Mouse (Mus musculus): ENCODE data around the gene Npcd. TPM values are rescaled to one million over a fixed set of nuclear protein-coding genes. Genes with fewer than 3 reads are reported as not detected.
A peak's percentile ranks its signal among the peaks of the same experiment; 100 is the strongest.

Npcd gene
- polyA plus RNA-seq, 1 experiment, result not detected

- Histone ChIP-seq H3K4me1 (ENCODE audit: control insufficient read depth, insufficient read depth, low read length) (no peaks in the 10 kb centered on the region), H3K27ac (ENCODE audit: insufficient read depth, low read depth, low read length) (no peak overlapping the region), H3K4me3 (ENCODE audit: insufficient read depth, low read length) (no peak overlapping the region)
- TF ChIP-seq CTCF (IDR thresholded peaks at IDR 0.05; ENCODE audit: low read depth, low read length), result no peak
- TF ChIP-seq POLR2A (IDR thresholded peaks at IDR 0.05; ENCODE audit: borderline replicate concordance, low read depth, low read length), result no peak
Measured at GRCm38 (mm10) chr15:79867260-79868002, 33.4 kb upstream of the Npcd start.

GRCm38 (mm10) chr15:79859821-79860220, 25.8 kb upstream of the Npcd start:
- H3K27ac ChIP-seq (ENCODE audit: insufficient read depth, low read depth, low read length), result no peak overlapping the region
- H3K4me3 ChIP-seq (ENCODE audit: insufficient read depth, low read length), result no peak overlapping the region
- no peaks in the 10 kb centered on the region for H3K4me1 ChIP-seq (ENCODE audit: control insufficient read depth, insufficient read depth, low read length)
- no peak for TF ChIP-seq CTCF (IDR thresholded peaks at IDR 0.05; ENCODE audit: low read depth, low read length)
- no peak for TF ChIP-seq POLR2A (IDR thresholded peaks at IDR 0.05; ENCODE audit: borderline replicate concordance, low read depth, low read length)

- no peak overlapping the region for H3K27ac ChIP-seq (ENCODE audit: insufficient read depth, low read depth, low read length)
- H3K4me1 ChIP-seq (ENCODE audit: control insufficient read depth, insufficient read depth, low read length), result no peaks in the 10 kb centered on the region
- no peak overlapping the region for H3K4me3 ChIP-seq (ENCODE audit: insufficient read depth, low read length)
- no peak for TF ChIP-seq CTCF (IDR thresholded peaks at IDR 0.05; ENCODE audit: low read depth, low read length)
- TF ChIP-seq POLR2A (IDR thresholded peaks at IDR 0.05; ENCODE audit: borderline replicate concordance, low read depth, low read length), result no peak
Measured at GRCm38 (mm10) chr15:79858979-79859378, 24.9 kb upstream of the Npcd start.

- Histone ChIP-seq H3K4me1 (ENCODE audit: control insufficient read depth, insufficient read depth, low read length) (no peaks in the 10 kb centered on the region), H3K27ac (ENCODE audit: insufficient read depth, low read depth, low read length) (no peak overlapping the region), H3K4me3 (ENCODE audit: insufficient read depth, low read length) (no peak overlapping the region)
- TF ChIP-seq CTCF (IDR thresholded peaks at IDR 0.05; ENCODE audit: low read depth, low read length) (peak; percentile 59; the same call in 1 of the 2 replicates), POLR2A (IDR thresholded peaks at IDR 0.05; ENCODE audit: borderline replicate concordance, low read depth, low read length) (no peak)
Measured at GRCm38 (mm10) chr15:79850143-79850542, 16.1 kb upstream of the Npcd start.

GRCm38 (mm10) chr15:79847100-79847499, 13.1 kb upstream of the Npcd start:
- H3K4me1 ChIP-seq (ENCODE audit: control insufficient read depth, insufficient read depth, low read length), result no peaks in the 10 kb centered on the region
- no peak overlapping the region for H3K4me3 ChIP-seq (ENCODE audit: insufficient read depth, low read length)
- H3K27ac ChIP-seq (ENCODE audit: insufficient read depth, low read depth, low read length), result no peak overlapping the region
- TF ChIP-seq CTCF (IDR thresholded peaks at IDR 0.05; ENCODE audit: low read depth, low read length) (no peak), POLR2A (IDR thresholded peaks at IDR 0.05; ENCODE audit: borderline replicate concordance, low read depth, low read length) (no peak)

- Histone ChIP-seq H3K4me3 (ENCODE audit: insufficient read depth, low read length) (no peak overlapping the region), H3K27ac (ENCODE audit: insufficient read depth, low read depth, low read length) (no peak overlapping the region), H3K4me1 (ENCODE audit: control insufficient read depth, insufficient read depth, low read length) (no peaks in the 10 kb centered on the region)
- TF ChIP-seq CTCF (IDR thresholded peaks at IDR 0.05; ENCODE audit: low read depth, low read length) (no peak), POLR2A (IDR thresholded peaks at IDR 0.05; ENCODE audit: borderline replicate concordance, low read depth, low read length) (no peak)
Measured at GRCm38 (mm10) chr15:79845986-79846385, 11.9 kb upstream of the Npcd start.

GRCm38 (mm10) chr15:79842985-79843384, 8.9 kb upstream of the Npcd start:
- H3K4me1 ChIP-seq (ENCODE audit: control insufficient read depth, insufficient read depth, low read length), result no peaks in the 10 kb centered on the region
- H3K4me3 ChIP-seq (ENCODE audit: insufficient read depth, low read length), result no peak overlapping the region
- TF ChIP-seq POLR2A (IDR thresholded peaks at IDR 0.05; ENCODE audit: borderline replicate concordance, low read depth, low read length), result no peak
- H3K27ac ChIP-seq (ENCODE audit: insufficient read depth, low read depth, low read length), result no peak overlapping the region

- Histone ChIP-seq H3K27ac (ENCODE audit: insufficient read depth, low read depth, low read length) (no peak overlapping the region), H3K4me1 (ENCODE audit: control insufficient read depth, insufficient read depth, low read length) (no peaks in the 10 kb centered on the region), H3K4me3 (ENCODE audit: insufficient read depth, low read length) (no peak overlapping the region)
- no peak for TF ChIP-seq CTCF (IDR thresholded peaks at IDR 0.05; ENCODE audit: low read depth, low read length)
- no peak for TF ChIP-seq POLR2A (IDR thresholded peaks at IDR 0.05; ENCODE audit: borderline replicate concordance, low read depth, low read length)
Measured at GRCm38 (mm10) chr15:79840281-79840680, 6.2 kb upstream of the Npcd start.

GRCm38 (mm10) chr15:79834881-79835260, 834 bp upstream of the Npcd start:
- no peak for TF ChIP-seq POLR2A (IDR thresholded peaks at IDR 0.05; ENCODE audit: borderline replicate concordance, low read depth, low read length)
- no peak for TF ChIP-seq CTCF (IDR thresholded peaks at IDR 0.05; ENCODE audit: low read depth, low read length)
- Histone ChIP-seq H3K4me1 (ENCODE audit: control insufficient read depth, insufficient read depth, low read length) (peaks cover 3% of the 10 kb centered on the region; the same call in 1 of the 2 replicates), H3K4me3 (ENCODE audit: insufficient read depth, low read length) (no peak overlapping the region), H3K27ac (ENCODE audit: insufficient read depth, low read depth, low read length) (no peak overlapping the region)

GRCm38 (mm10) chr15:79833251-79834050, 586 bp downstream of the Npcd start:
- Histone ChIP-seq H3K4me3 (ENCODE audit: insufficient read depth, low read length) (peak overlapping the region; percentile 79), H3K4me1 (ENCODE audit: control insufficient read depth, insufficient read depth, low read length) (peaks cover 3% of the 10 kb centered on the region; the same call in 1 of the 2 replicates), H3K27ac (ENCODE audit: insufficient read depth, low read depth, low read length) (no peak overlapping the region)
- TF ChIP-seq POLR2A (IDR thresholded peaks at IDR 0.05; ENCODE audit: borderline replicate concordance, low read depth, low read length), result 0 out of 2 replicates have a peak, but pooled peaks have one; percentile 1
- no peak for TF ChIP-seq CTCF (IDR thresholded peaks at IDR 0.05; ENCODE audit: low read depth, low read length)
